12 mouse cellular contexts compared by ENCODE assay signal in genomic region chr9:43842921-43843577, GRCm38 (mm10).
A peak's percentile ranks its signal among the peaks of the same experiment; 100 is the strongest.
DNase-seq lines count a peak whose midpoint lies in the region; ATAC-seq and TF ChIP-seq lines count a peak whose summit lies in the region.
"Had no signal": no experiment of that assay in that cellular context is flagged by ENCODE, and none has a peak within 500 bp of the region (broad histone marks: within the 10 kb centered on the region; RNA-seq: fewer than 3 reads in every experiment).

No protein-coding gene starts in this region.

- no peak overlapping the region for H3K4me3 ChIP-seq in embryonic facial prominence, embryonic 10.5 days
- H3K4me3 ChIP-seq in intestine, embryonic 15.5 days (replicated peaks): no peak overlapping the region
- no peak overlapping the region for H3K4me3 ChIP-seq in midbrain, embryonic 13.5 days (replicated peaks)
- H3K4me3 ChIP-seq: erythroblast, embryonic 14.5 days had no signal

- TF ChIP-seq CTCF in brain, embryonic 14.5 days (IDR thresholded peaks at IDR 0.05; ENCODE audit: borderline replicate concordance, extremely low read depth, insufficient read depth, insufficient read length): no peak

- no peak overlapping the region; the same call in 1 of the 2 replicates for H3K4me2 ChIP-seq in intestine, embryonic 15.5 days (replicated peaks)
- H3K4me2 ChIP-seq in midbrain, embryonic 13.5 days (replicated peaks): no peak overlapping the region

- peaks cover 80% of the 10 kb centered on the region for H3K27me3 ChIP-seq in embryonic facial prominence, embryonic 10.5 days (replicated peaks; ENCODE audit: low read depth, poor library complexity, severe bottlenecking)
- H3K27me3 ChIP-seq in intestine, embryonic 15.5 days (replicated peaks): peaks cover 26% of the 10 kb centered on the region
- H3K27me3 ChIP-seq in midbrain, embryonic 13.5 days: peaks cover 11% of the 10 kb centered on the region

- no peak for TF ChIP-seq POLR2A in brain, embryonic 14.5 days (IDR thresholded peaks at IDR 0.05; ENCODE audit: borderline replicate concordance, extremely low read depth, insufficient read depth, insufficient read length, poor library complexity, severe bottlenecking)

- H3K9me3 ChIP-seq in embryonic facial prominence, embryonic 10.5 days: no peaks in the 10 kb centered on the region
- no peaks in the 10 kb centered on the region for H3K9me3 ChIP-seq in intestine, embryonic 15.5 days
- H3K9me3 ChIP-seq in midbrain, embryonic 13.5 days: no peaks in the 10 kb centered on the region

- H3K36me3 ChIP-seq in embryonic facial prominence, embryonic 10.5 days (replicated peaks): no peaks in the 10 kb centered on the region
- no peaks in the 10 kb centered on the region for H3K36me3 ChIP-seq in intestine, embryonic 15.5 days
- H3K36me3 ChIP-seq in midbrain, embryonic 13.5 days: no peaks in the 10 kb centered on the region
- H3K36me3 ChIP-seq: G1E had no signal

- H3K4me1 ChIP-seq in embryonic facial prominence, embryonic 10.5 days: peaks cover 52% of the 10 kb centered on the region
- H3K4me1 ChIP-seq in intestine, embryonic 15.5 days (replicated peaks): peaks cover 7% of the 10 kb centered on the region
- peaks cover 31% of the 10 kb centered on the region for H3K4me1 ChIP-seq in midbrain, embryonic 13.5 days (replicated peaks)

- 3% methylated on average over 8 of the region's 8 CpGs for WGBS in embryonic facial prominence, embryonic 10.5 days
- 5% methylated on average over 6 of the region's 8 CpGs for WGBS in intestine, embryonic 15.5 days
- WGBS in midbrain, embryonic 13.5 days: 8% methylated on average over 5 of the region's 8 CpGs

- H3K9ac ChIP-seq in intestine, embryonic 15.5 days: no peak overlapping the region
- H3K9ac ChIP-seq in midbrain, embryonic 13.5 days (replicated peaks): 0 out of 2 replicates have a peak overlapping the region, but pooled peaks have one; percentile 23

- peak; percentile 79 for DNase-seq in brain, embryonic 14.5 days (ENCODE audit: low read depth)
- peak; percentile 24 for DNase-seq in embryonic facial prominence, embryonic 10.5 days (ENCODE audit: low spot score)
- no peak for DNase-seq in layer of hippocampus, postnatal 14 days (ENCODE audit: low spot score in 2 of 2)
- no peak for DNase-seq in right cerebral cortex, postnatal 4 days
- no peak for DNase-seq in left cerebral cortex, postnatal 36 days (ENCODE audit: low spot score in 2 of 2)
- DNase-seq in kidney, adult 9 months: no peak
- DNase-seq: kidney, adult 8-10 months; right cerebral cortex, postnatal 25 days had no signal

- H3K27ac ChIP-seq in embryonic facial prominence, embryonic 10.5 days (replicated peaks): peak overlapping the region; percentile 25; the same call in 1 of the 2 replicates
- H3K27ac ChIP-seq in intestine, embryonic 15.5 days: no peak overlapping the region
- no peak overlapping the region for H3K27ac ChIP-seq in midbrain, embryonic 13.5 days

- peak; percentile 53; the same call in 1 of the 2 replicates for ATAC-seq in intestine, embryonic 15.5 days
- peak; percentile 71 for ATAC-seq in midbrain, embryonic 13.5 days

- intact Hi-C loops in left cerebral cortex, postnatal 36 days (cut with DNase I): loop anchor here (10.0 kb wide), 1 partner anchor 508 kb away; no protein-coding TSS in a partner anchor

Comparison
In these comparisons a context has a peak if more than half of its experiments do, and no peak if none do; other contexts are left out.
1. DNase-seq: peak in brain, embryonic 14.5 days (single experiment) and embryonic facial prominence, embryonic 10.5 days (single experiment); none in layer of hippocampus, postnatal 14 days (0 of 2), right cerebral cortex, postnatal 4 days (single experiment), left cerebral cortex, postnatal 36 days (0 of 2) and kidney, adult 9 months (single experiment).